Mouse (Mus musculus) liver, embryonic 13.5 days (tissue): ENCODE data around the gene Dnah3. TPM values are rescaled to one million over a fixed set of nuclear protein-coding genes. Genes with fewer than 3 reads are reported as not detected.

Source experiments
- ATAC-seq: fragments of 200-750 bp; cut with Nextera tagmentation; 2 replicates; pipeline ENCODE4 v1.8.0; 2017; ENCODE audit warnings: low read depth, mild to moderate bottlenecking, moderate number of reproducible peaks, moderate library complexity
- DNase-seq: peaks from one replicate; pipeline ENCODE4 v3.0.0; 2022
- H3K27ac ChIP-seq: fragments of 300-500 bp; sonication (generic); 2 replicates; pipeline ENCODE4 v1.5.1; 2015; ENCODE audit warnings: moderate library complexity, mild to moderate bottlenecking, inconsistent platforms
- H3K27me3 ChIP-seq: fragments of 300-500 bp; sonication (generic); 2 replicates; pipeline ENCODE4 v1.6.1; 2015; ENCODE audit warnings: mild to moderate bottlenecking, inconsistent platforms
- H3K36me3 ChIP-seq: fragments of 300-500 bp; sonication (generic); 2 replicates; pipeline ENCODE4 v1.6.1; 2015; ENCODE audit warnings: mild to moderate bottlenecking, inconsistent platforms
- H3K4me1 ChIP-seq: fragments of 300-500 bp; sonication (generic); replicated peaks from 2 replicates; pipeline ENCODE4 v1.6.1; 2015; ENCODE audit warnings: inconsistent platforms
- H3K4me2 ChIP-seq: fragments of 300-500 bp; sonication (generic); 2 replicates; pipeline ENCODE4 v1.6.1; 2015; ENCODE audit warnings: inconsistent platforms, mild to moderate bottlenecking, moderate library complexity
- H3K4me3 ChIP-seq: fragments of 300-500 bp; sonication (generic); replicated peaks from 2 replicates; pipeline ENCODE4 v1.5.1; 2015; ENCODE audit warnings: mild to moderate bottlenecking, inconsistent platforms
- H3K9ac ChIP-seq: fragments of 300-500 bp; sonication (generic); 2 replicates; pipeline ENCODE4 v1.6.1; 2015; ENCODE audit warnings: mild to moderate bottlenecking, inconsistent platforms
- H3K9me3 ChIP-seq: fragments of 300-500 bp; sonication (generic); replicated peaks from 2 replicates; pipeline ENCODE4 v1.6.1; 2016; ENCODE audit warnings: inconsistent platforms
- WGBS: fragments of 180-500 bp; shearing (Covaris S2); methylation state at CpG from one replicate; pipeline ENCODE4 v1.1.7; 2015; ENCODE audit not compliant: insufficient replicate concordance; 5-methylcytosine and 5-hydroxymethylcytosine counted together
- polyA plus RNA-seq: library from polyadenylated mRNA; unstranded; fragments of >200 nt; fragmentation: Nextera tagmentation; extraction: Ambion mirVana; gene quantifications from 2 replicates; pipeline ENCODE4 v1.2.1, GENCODE M21; 2015

Gene Dnah3
- not detected in 2 replicates for polyA plus RNA-seq

DNA sequence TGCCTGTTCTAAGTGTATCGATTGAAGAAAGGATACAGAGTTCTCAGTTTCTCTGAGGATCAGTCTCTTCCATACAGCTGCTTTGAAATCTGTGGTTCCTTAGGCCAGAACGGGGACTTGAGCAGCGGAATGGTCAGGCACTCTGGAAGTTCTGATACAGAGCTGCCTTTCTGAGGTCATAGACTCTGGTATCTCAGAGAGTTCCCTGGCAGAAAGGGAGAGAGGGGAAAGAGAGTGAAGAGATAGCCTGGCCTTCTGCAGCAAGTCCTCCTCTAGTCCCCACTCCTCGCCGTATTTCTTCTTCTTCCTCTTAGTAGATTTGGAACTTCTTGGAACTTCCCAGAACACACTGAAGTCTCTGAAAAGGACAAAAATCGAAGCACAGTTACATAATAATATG lies at the start of gene Dnah3:
Gene Dnah3, minus strand, starts transcription at position 101 of the 400 bp plus-strand sequence.
- H3K9me3 ChIP-seq: no peaks in the 10 kb centered on the region
- H3K4me2 ChIP-seq: no peak within 1 kb of the TSS
- no peak for DNase-seq
- no peak within 1 kb of the TSS for H3K9ac ChIP-seq
- ATAC-seq: no peak
- no peak within 1 kb of the TSS for H3K27ac ChIP-seq
- no peak within 1 kb of the TSS for H3K4me3 ChIP-seq
- H3K27me3 ChIP-seq: no peaks in the 10 kb centered on the region
- no peaks in the 10 kb centered on the region for H3K36me3 ChIP-seq
- 59% methylated on average over 6 of the region's 6 CpGs for WGBS
- H3K4me1 ChIP-seq: no peaks in the 10 kb centered on the region

DNA sequence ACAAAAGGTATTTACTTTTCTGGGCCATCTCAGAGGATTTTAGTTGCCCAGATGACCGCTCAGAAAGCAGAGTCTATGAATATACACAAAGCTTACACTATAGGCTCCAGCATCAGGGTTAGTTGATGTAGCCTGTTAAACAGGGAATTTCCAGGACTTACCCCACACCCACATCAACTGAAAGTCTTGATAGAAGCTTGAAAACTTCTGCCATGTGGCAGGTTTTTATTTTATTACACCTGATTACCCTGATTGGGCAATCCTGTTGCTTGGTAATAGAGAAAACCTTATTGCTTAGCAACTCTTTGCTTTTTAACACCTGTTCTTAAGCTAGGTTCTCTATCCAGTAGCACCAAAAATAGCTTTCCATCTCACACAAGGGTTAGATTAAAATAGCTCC lies 47.7 kb upstream of the Dnah3 start:
- Histone ChIP-seq H3K9me3 (no peaks in the 10 kb centered on the region), H3K27ac (no peak overlapping the region), H3K4me3 (no peak overlapping the region), H3K36me3 (no peaks in the 10 kb centered on the region), H3K9ac (no peak overlapping the region), H3K4me1 (no peaks in the 10 kb centered on the region), H3K4me2 (no peak overlapping the region), H3K27me3 (no peaks in the 10 kb centered on the region)
- ATAC-seq: no peak
- WGBS: 66% methylated on average over 1 of the region's 1 CpGs
- no peak for DNase-seq

DNA sequence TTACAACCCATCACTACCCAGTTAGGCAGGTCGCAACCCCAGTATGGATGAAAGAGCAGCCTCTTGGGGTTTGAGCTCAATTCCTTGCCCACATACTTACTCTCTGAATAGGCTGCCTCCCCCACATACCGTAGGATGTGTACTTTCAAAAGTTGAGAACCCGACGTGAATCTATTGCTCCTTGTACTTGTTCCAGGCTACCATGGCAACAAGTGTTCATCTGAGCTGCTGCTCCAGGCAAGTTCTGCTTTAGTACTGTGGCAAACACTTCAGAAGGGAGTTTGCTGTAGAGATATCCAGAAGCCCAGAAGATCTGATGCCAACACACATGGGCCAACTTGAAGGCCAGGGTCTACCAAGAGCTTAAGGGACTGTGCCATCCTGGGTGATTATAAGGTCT lies 33.9 kb upstream of the Dnah3 start:
- WGBS: 80% methylated on average over 4 of the region's 4 CpGs
- no peaks in the 10 kb centered on the region for H3K36me3 ChIP-seq
- no peaks in the 10 kb centered on the region for H3K9me3 ChIP-seq
- ATAC-seq: no peak
- DNase-seq: no peak
- H3K4me2 ChIP-seq: no peak overlapping the region
- H3K4me1 ChIP-seq: no peaks in the 10 kb centered on the region
- no peak overlapping the region for H3K4me3 ChIP-seq
- H3K9ac ChIP-seq: no peak overlapping the region
- no peak overlapping the region for H3K27ac ChIP-seq
- no peaks in the 10 kb centered on the region for H3K27me3 ChIP-seq

DNA sequence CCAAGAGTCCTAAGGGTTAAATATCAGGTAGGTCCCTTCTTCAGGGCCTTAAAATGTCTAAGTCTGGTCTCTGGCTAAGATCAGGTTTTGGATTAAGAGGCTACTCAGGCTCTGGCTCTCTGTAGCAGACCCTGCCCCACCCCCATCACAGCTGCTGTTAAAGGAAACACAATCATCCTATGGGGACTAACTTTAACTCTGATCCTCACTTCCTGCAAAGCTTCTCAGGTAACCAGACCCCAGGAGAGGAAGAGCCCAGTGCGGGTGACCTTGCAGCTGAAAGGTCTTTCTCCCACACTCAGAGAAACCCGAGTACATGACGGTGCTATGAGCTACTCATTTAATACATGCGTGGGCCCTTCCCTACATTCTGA lies 32.6 kb upstream of the Dnah3 start:
- no peak overlapping the region for H3K4me2 ChIP-seq

DNA sequence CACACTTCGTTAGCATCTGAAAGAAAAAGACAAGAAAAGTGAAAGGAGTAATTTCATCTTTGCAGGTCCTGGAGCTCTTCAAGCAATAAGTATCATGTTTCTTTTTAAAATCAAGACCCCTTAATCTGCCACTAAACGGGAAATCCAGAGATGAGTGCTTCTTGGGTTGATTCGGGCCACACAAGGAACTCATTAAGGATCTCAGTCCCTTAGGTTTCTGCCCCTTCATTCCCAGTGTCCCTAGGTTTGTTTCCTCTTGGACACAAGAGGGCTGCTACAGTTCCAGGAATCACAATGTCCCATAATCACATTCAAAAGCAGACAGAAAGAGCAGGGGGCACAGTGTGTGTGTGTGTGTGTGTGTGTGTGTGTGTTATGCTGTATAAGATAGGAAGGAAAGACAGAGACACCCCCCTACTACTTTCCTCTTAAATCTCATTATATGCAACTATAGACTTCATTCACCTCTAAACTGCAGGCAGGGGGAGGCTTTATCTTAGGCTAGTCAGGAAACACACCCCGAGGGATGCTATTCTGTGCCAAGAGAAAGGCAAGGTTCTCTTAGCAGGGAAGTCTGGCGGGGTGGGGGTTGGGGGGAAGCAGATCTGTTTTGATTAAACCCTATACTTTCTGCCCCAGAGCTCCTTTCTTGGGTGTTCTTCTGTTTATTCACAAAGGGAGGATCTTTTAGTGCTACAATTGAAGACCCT lies 32.1 kb upstream of the Dnah3 start:
- H3K27me3 ChIP-seq: no peaks in the 10 kb centered on the region
- no peaks in the 10 kb centered on the region for H3K4me1 ChIP-seq
- no peak overlapping the region for H3K4me3 ChIP-seq
- no peak overlapping the region for H3K9ac ChIP-seq
- H3K4me2 ChIP-seq: no peak overlapping the region
- no peak for ATAC-seq
- H3K27ac ChIP-seq: no peak overlapping the region
- no peaks in the 10 kb centered on the region for H3K36me3 ChIP-seq
- no peaks in the 10 kb centered on the region for H3K9me3 ChIP-seq
- 31% methylated on average over 5 of the region's 5 CpGs for WGBS
- no peak for DNase-seq

More for the DNA sequence above, 32.6 kb upstream of the Dnah3 start:
- Histone ChIP-seq H3K9ac (no peak overlapping the region), H3K9me3 (no peaks in the 10 kb centered on the region), H3K36me3 (no peaks in the 10 kb centered on the region), H3K4me1 (no peaks in the 10 kb centered on the region), H3K27ac (no peak overlapping the region), H3K27me3 (no peaks in the 10 kb centered on the region), H3K4me3 (no peak overlapping the region)
- no peak for DNase-seq
- 48% methylated on average over 4 of the region's 4 CpGs for WGBS
- ATAC-seq: no peak

DNA sequence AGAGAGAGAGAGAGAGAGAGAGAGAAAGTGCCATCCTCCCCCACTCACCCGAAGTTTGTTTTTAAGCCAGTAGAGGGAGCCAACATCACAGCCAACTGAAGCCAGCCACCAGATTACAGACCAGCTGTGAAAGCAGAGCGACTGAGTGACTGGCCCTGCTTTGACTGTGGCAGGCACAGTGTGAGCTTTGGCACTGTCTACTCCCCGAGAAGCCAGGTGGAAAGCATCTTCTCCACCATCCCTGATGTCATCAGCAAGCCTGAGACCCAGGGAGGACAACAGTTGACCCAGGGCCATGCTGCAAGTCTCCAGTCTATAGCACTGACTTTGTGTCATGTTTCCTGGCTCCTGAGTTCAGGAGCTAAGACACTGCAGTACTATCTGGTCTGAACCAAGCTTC lies 29.8 kb upstream of the Dnah3 start:
- ATAC-seq: peak; percentile 60; the same call in 1 of the 2 replicates
- Histone ChIP-seq H3K4me3 (no peak overlapping the region), H3K9me3 (no peaks in the 10 kb centered on the region), H3K4me1 (no peaks in the 10 kb centered on the region), H3K27me3 (no peaks in the 10 kb centered on the region), H3K4me2 (no peak overlapping the region), H3K36me3 (no peaks in the 10 kb centered on the region), H3K27ac (no peak overlapping the region), H3K9ac (no peak overlapping the region)
- no peak for DNase-seq
- WGBS: 4% methylated on average over 3 of the region's 3 CpGs

DNA sequence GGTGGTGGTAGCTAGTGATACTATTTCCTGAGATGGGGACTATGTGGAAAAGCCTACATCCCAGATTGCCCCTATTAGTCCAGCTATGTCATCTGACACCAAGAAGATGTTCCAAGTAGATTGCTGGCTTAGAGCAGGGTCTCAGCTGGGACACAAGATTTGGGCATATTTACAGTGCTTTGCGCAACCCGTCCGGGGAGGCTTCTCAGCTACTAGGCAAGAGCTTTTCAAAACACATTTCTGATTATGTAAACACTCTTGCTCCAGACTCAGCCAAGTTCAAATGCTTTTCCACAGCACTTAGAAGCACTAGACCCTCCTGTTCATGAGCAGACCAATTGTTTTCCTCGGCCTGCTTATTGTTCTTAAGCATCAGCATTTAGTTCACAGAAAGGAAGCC lies 28.7 kb upstream of the Dnah3 start:
- no peak overlapping the region for H3K4me3 ChIP-seq
- no peak overlapping the region for H3K9ac ChIP-seq
- H3K27me3 ChIP-seq: no peaks in the 10 kb centered on the region
- ATAC-seq: no peak
- no peak overlapping the region for H3K4me2 ChIP-seq
- H3K9me3 ChIP-seq: no peaks in the 10 kb centered on the region
- WGBS: 76% methylated on average over 4 of the region's 4 CpGs
- no peaks in the 10 kb centered on the region for H3K36me3 ChIP-seq
- H3K27ac ChIP-seq: no peak overlapping the region
- DNase-seq: no peak
- no peaks in the 10 kb centered on the region for H3K4me1 ChIP-seq

DNA sequence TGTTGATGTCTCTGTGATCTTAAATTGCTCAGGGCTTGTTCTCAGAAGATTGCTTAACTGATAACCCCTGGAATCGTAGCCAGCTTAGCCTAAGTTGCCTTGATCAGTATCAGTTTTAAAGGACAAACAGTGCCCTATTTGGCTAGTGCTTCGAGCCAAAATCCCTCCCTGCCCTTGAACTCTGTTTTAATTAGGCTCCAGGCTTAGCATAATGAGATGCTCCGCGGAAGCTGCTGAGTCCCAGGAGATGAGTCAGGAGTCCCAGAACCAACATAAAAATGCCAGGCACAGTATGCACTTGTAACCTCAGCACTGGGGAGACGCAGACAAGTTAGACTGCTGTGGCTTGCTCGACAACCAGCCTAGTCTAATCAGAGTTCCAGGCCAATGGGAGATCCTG lies 22.4 kb upstream of the Dnah3 start:
- Histone ChIP-seq H3K4me2 (no peak overlapping the region), H3K27me3 (no peaks in the 10 kb centered on the region), H3K9ac (no peak overlapping the region), H3K36me3 (no peaks in the 10 kb centered on the region), H3K4me1 (no peaks in the 10 kb centered on the region), H3K9me3 (no peaks in the 10 kb centered on the region), H3K4me3 (no peak overlapping the region), H3K27ac (no peak overlapping the region)
- ATAC-seq: no peak
- 56% methylated on average over 6 of the region's 6 CpGs for WGBS
- no peak for DNase-seq

DNA sequence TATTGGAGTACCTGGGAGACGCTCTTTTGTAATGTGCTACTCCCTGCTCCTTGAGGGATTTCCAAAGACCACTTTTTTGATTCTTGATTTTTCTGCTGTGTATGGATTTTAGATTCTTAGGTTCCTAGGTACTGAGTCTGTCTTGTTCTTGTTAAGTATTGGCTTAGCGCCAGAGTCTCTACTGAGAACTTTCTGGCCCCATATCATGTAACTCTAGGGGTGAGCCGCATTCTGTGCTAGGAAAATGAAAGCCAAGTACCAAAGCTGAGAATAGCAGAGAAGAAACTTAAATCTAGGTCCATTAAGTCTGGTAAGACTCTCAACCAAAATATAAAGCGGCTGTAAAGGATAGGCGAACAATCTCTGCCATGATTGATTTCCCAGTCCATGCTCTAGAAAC lies 21.9 kb upstream of the Dnah3 start:
- H3K9ac ChIP-seq: no peak overlapping the region
- no peak overlapping the region for H3K27ac ChIP-seq
- H3K9me3 ChIP-seq: no peaks in the 10 kb centered on the region
- no peaks in the 10 kb centered on the region for H3K36me3 ChIP-seq
- ATAC-seq: no peak
- no peak for DNase-seq
- H3K27me3 ChIP-seq: no peaks in the 10 kb centered on the region
- H3K4me3 ChIP-seq: no peak overlapping the region
- 79% methylated on average over 5 of the region's 5 CpGs for WGBS
- no peaks in the 10 kb centered on the region for H3K4me1 ChIP-seq
- no peak overlapping the region for H3K4me2 ChIP-seq

DNA sequence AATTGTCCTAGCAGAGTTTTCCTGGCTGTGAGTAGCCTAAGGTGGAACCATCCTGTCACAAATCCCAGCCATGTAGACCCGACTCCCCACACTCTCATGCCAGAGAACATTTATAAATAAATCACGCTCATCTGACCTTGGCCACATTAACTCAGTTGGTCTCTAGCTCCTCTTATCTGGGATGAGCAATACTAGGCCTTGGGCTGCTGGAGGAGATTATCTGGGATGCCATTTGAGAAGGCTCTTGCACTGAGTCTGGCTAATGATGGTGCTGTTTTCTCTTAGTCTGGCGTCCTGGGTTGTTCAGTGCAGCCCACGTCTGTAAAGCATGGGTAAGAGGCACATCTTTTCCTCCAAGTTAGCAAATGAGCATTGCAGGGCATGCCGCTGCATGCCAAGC lies 14.6 kb upstream of the Dnah3 start:
- Histone ChIP-seq H3K4me3 (no peak overlapping the region), H3K4me1 (no peaks in the 10 kb centered on the region), H3K27ac (no peak overlapping the region), H3K27me3 (no peaks in the 10 kb centered on the region), H3K9me3 (no peaks in the 10 kb centered on the region), H3K4me2 (no peak overlapping the region), H3K9ac (no peak overlapping the region), H3K36me3 (no peaks in the 10 kb centered on the region)
- no peak for DNase-seq
- 48% methylated on average over 5 of the region's 5 CpGs for WGBS
- no peak for ATAC-seq

DNA sequence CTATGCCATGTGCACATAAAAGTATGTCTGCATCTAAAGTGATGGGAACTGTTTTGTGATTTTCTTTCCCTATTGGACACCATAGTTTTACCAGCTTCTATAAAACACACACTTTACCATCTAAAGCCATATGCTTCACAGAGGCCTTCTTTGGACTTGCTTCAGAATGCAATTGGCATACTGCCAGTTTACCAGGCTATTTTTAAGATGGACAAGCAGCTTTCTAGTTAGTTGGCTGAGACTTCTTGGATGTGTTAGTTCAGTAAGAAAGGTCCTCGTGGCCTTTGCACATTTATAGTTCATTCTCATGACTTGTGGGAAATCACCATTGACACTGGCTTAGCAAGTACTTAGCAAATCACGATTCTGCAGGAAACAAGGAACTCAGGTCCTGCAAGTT lies 11.3 kb upstream of the Dnah3 start:
- Histone ChIP-seq H3K27ac (no peak overlapping the region), H3K36me3 (no peaks in the 10 kb centered on the region), H3K4me3 (no peak overlapping the region), H3K4me1 (peaks cover 8% of the 10 kb centered on the region), H3K27me3 (peaks cover 8% of the 10 kb centered on the region; the same call in 1 of the 2 replicates), H3K9ac (no peak overlapping the region), H3K4me2 (no peak overlapping the region), H3K9me3 (no peaks in the 10 kb centered on the region)
- 49% methylated on average over 2 of the region's 2 CpGs for WGBS
- DNase-seq: no peak
- no peak for ATAC-seq

DNA sequence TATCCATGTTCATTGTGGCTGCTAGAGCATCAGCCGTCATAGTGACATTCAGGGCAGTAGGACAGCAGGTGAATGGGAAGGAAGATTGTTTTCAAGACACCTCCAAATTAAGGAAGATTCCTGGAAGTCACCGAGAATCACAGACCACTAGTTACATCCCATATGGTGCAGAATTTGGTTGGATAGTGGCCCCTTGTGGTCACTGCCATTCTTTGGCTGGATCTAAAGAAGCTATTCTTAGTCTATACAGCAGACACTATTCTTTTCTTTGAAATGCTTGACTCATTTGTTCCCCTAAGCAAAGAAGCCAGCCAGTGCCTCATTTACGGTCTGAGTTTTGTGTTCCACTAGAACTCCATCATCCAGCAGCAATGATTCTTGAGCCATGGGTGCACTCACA lies 9.9 kb upstream of the Dnah3 start:
- peaks cover 8% of the 10 kb centered on the region for H3K4me1 ChIP-seq
- no peak overlapping the region for H3K9ac ChIP-seq
- no peak overlapping the region for H3K4me2 ChIP-seq
- 64% methylated on average over 3 of the region's 3 CpGs for WGBS
- H3K4me3 ChIP-seq: no peak overlapping the region
- DNase-seq (no peak), ATAC-seq (no peak)
- H3K9me3 ChIP-seq: no peaks in the 10 kb centered on the region
- no peaks in the 10 kb centered on the region for H3K36me3 ChIP-seq
- peaks cover 8% of the 10 kb centered on the region; the same call in 1 of the 2 replicates for H3K27me3 ChIP-seq
- H3K27ac ChIP-seq: no peak overlapping the region
